Mouse (Mus musculus) layer of hippocampus, adult 11-12 months (tissue): ENCODE measurements around the gene Neurog1.

Source experiments
- DNase-seq: peaks from one replicate; pipeline ENCODE4 v3.0.0; 2022; ENCODE audit warnings: low spot score

The Neurog1 gene

DNA sequence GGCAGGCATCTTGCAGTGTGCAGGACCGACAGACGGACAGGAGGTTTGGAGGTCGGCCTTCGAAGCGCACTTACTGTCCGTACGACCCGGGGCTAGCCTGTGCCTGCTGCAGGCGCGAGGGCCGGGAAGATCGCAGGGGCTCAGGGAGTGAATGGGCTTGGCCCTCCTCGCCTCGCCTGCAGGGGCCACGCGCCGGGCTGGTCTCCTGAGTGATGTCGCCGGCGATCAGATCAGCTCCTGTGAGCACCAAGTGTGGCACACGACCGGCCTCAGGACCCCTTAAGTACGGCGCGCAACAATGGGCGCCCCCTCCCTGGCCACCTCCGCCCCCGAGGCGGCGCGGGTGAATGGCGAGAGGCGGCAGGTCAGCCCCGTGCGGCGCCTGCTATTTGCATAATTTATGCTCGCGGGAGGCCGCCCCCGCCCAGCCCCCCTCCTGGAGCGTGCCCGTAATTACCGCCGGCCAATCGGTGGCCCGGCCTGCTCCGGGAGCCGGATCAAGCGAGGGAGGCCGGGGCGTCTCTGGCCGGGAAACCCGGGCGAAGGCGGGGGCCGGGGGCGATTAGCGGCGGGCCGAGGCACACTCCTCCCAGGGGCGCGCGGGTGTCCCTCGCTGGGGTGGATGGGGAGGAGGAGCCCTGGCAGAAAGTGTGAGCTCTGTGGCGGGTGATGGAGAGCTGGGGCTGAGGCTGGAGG, at the start of gene Neurog1:
TSS of gene Neurog1 (minus strand) at position 240 of the 696 bp plus-strand sequence.
- peak; percentile 21 for DNase-seq

DNA sequence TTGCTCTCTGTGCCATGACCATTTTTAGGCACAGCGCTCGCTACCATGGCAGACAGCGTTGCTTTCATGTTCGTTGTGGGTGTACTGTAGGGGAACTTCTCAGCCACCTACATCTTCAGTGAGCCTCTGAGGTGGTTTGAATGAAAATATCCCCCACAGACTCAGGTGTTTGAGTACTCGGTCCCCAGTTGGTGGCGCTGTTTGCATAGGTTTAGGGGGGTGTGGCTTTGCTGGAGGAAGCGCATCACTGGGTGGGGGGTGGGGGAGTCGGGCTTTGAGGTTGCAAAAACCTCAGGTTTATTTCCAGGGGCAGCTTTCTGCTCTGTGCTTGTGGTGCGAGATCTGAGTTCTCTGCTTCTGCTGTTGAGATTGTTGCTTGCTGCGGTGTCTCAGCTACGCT, 47.4 kb upstream of the Neurog1 start:
- no peak for DNase-seq

- DNase-seq, result no peak
Observed at GRCm38 (mm10) chr13:56296659-56297020, 44.7 kb upstream of the Neurog1 start.

GRCm38 (mm10) chr13:56295943-56296658, 44.1 kb upstream of the Neurog1 start, which contains the start of gene Cxcl14:
Cxcl14 (minus strand) TSS chr13:56296551.
- DNase-seq, result peak; percentile 61

GRCm38 (mm10) chr13:56295586-56295942, 43.6 kb upstream of the Neurog1 start:
- no peak for DNase-seq

GRCm38 (mm10) chr13:56294908-56295307, 42.9 kb upstream of the Neurog1 start:
- DNase-seq, result peak; percentile 43

DNA sequence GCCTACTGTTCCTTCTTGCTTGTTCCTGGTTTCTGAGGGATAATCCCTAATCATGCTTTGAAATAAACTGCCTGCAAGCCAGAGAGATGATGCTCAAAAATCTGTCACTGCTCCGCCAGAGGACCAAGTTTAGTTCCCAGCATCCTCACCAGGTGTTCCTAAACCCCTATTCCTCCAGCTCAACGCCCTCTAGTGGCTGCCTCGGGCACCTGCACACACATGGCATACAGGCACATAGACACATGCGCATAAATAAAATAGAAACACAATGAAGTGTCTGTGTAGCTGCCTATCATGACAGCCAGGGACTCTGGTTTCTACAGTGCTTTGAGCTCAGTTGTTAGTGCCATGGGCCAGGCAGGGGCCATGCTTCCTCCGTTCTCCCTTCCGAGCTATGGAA, 38.0 kb upstream of the Neurog1 start:
- no peak for DNase-seq

- DNase-seq, result no peak
Observed at GRCm38 (mm10) chr13:56289261-56289660, 37.3 kb upstream of the Neurog1 start.

GRCm38 (mm10) chr13:56288601-56289000, 36.6 kb upstream of the Neurog1 start:
- DNase-seq, result no peak

GRCm38 (mm10) chr13:56287091-56287490, 35.1 kb upstream of the Neurog1 start:
- DNase-seq, result no peak

- no peak for DNase-seq
Observed at GRCm38 (mm10) chr13:56283321-56283720, 31.4 kb upstream of the Neurog1 start.

GRCm38 (mm10) chr13:56280356-56280755, 28.4 kb upstream of the Neurog1 start:
- DNase-seq, result no peak

- DNase-seq, result peak; percentile 89
Observed at GRCm38 (mm10) chr13:56279439-56279838, 27.5 kb upstream of the Neurog1 start.

DNA sequence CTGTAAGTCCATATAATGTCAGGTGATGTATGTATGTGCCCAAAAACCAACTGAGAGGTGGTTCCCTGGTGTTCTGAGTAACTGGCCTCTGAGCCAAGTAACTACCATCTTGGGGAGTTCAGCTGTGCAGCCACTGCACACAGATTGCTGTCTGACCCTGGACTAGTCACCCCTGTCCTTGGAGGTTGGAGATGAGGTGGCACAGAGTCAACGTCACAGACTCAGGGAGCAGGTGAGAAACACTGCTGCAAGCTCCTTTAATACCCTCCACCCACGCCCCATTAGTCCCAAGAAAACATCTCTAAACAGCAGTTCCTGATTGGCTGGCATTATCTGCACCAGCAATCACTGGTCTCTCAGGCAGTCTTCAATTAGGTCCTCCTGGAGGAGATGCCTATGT, 23.2 kb upstream of the Neurog1 start:
- no peak for DNase-seq

DNA sequence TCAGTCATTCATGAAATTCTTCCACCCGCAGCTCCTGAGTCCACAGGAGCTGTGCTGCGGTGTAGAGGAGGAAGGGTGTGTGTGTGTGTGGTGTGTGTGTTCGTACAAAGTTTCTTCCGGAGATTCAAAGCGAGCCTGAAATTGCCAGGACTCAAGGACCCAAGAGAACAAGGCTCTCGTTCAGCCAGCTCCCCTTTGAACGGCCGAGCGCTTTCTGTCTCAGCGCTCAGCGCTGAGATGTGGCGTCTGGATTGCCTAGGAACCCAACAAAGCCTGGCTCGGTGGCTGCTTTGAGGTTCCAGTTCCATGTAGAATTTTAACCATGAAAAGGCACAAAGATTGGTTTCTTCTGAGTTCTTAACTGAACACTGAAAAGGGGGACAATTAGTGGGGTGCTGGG, 18.2 kb upstream of the Neurog1 start:
- DNase-seq, result peak; percentile 25

DNA sequence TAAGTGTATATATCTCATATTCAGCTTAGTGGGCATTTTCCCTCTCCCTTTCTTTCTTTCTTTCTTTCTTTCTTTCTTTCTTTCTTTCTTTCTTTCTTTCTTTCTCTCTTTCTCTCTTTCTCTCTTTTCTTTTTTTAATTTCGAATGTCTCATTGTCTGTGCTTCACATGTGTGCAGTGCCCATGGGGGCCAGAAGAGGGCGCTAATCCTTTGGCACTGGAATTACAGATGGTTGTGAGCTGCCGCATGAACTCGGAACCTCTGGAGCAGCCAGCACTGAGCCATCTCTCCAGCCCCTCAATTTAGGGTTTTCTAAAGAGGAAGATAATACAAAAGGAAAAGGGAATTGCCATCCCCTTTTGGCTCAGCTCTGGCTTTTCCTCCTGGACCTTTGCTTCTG, 15.4 kb upstream of the Neurog1 start:
- no peak for DNase-seq

DNA sequence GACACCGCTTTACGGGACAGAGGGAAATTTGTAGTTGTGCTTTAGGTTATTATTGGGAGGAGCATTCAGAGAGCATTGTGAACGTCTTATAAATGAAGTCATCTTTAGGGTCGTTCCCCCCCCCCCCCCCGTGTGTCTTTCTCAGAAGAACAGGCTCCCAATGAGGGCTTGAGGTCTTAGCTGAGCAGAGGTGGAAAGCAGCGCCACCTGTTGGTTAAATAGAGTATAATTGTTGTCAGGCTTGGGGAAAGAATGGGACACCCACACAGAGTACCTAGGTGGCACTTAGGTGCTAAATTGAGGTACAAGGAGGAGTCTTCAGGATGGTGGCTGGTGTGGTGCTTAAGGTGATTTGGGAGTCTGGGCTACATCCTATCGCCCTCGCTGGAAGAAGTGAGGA, 14.5 kb upstream of the Neurog1 start:
- DNase-seq, result peak; percentile 66

- DNase-seq, result peak; percentile 59
Observed at GRCm38 (mm10) chr13:56265661-56266060, 13.7 kb upstream of the Neurog1 start.

- no peak for DNase-seq
Observed at GRCm38 (mm10) chr13:56262269-56262668, 10.3 kb upstream of the Neurog1 start.

DNA sequence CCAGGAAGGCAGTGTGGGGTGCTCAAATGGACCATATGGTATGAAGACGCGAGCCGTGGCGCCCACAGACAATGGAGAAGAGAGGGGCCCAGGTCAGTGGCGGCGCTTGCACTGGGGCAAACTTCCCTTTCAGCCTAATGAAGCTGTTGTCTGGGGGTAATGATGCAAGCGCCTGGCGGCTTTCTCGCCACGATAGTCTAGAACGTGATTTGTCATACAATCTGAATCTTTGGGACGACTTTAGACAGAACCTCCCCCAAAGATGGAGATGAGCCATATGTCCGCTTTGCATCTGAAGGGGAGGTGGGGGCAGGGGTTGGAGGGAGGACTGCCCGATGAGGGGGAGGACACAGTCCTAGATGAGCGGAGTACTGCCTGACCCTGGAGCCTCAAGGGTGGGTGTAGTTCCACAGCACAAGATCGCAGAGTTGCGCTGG, 8.4 kb upstream of the Neurog1 start:
- DNase-seq, result no peak

GRCm38 (mm10) chr13:56259926-56260250, 7.9 kb upstream of the Neurog1 start:
- DNase-seq, result no peak

DNA sequence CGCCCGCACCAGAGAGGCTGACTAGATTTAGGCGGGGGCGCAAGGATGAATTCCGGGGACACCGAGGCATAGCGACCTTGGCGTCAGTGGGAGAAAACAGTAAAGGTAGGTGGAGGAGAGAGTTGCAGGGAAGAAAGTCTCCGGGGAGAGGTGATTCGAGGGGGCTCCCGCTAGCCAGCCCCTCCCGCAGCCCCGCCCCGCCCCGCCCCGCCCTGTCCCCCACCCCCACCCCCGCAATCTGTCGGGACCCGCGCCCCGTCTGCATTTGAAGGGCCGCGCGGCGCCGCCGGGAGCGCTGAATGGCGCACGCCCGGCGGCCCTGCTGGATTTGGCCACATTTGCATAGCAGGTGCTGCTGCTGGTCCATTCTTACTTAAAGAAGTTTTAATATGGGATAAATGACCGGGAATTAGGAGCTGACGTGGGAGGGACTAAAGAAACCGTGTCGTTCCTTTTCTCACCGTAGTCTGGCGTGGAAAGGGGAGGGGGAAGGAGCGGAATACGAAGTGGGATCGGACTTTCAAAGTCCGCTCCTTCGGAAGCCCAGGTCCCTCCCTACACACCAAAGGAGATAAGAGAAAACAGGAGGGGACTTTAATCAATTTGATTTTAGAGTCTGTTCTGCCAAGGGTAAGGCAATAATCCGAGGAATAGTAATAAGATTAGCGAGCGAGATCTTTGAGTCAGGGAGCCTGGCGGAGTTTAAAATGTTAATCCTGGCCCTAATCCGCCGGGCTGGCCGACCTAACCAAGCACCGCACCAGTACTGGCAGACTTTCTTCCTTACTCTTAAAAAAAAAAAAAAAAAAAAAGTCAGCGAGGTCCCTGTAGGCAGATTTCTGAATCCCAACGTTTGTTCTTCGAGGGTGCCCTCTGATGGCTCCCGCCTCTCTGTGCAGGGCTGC, 7.3 kb upstream of the Neurog1 start:
- no peak for DNase-seq
